Mouse (Mus musculus) limb, embryonic 14.5 days (tissue): Measurements from ENCODE around the gene Mex3a. TPM values are rescaled to one million over a fixed set of nuclear protein-coding genes. Genes with fewer than 3 reads are reported as not detected.
"Not testable (repeated sequence)": the region's sequence is repeated elsewhere in the genome, so short reads cannot be mapped to it uniquely, and the experiment has no call there.

Experiments used
- ATAC-seq: fragments of 200-750 bp; cut with Nextera tagmentation; 2 replicates; pipeline ENCODE4 v1.8.0; 2017; ENCODE audit warnings: low read depth, moderate number of reproducible peaks, moderate TSS enrichment; ENCODE audit not compliant: low FRiP score
- DNase-seq: peaks from one replicate; pipeline ENCODE4 v3.0.0-alpha.2; 2015; ENCODE audit warnings: low spot score
- H3K27ac ChIP-seq: fragments of 300-500 bp; sonication (generic); replicated peaks from 2 replicates; pipeline ENCODE4 v1.5.1; 2014; ENCODE audit warnings: low read depth, mild to moderate bottlenecking, low read length, moderate library complexity, mixed read lengths
- H3K27me3 ChIP-seq: fragments of 300-500 bp; sonication (generic); 2 replicates; pipeline ENCODE4 v1.6.1; 2014; ENCODE audit warnings: low read length, mixed read lengths; ENCODE audit not compliant: control insufficient read depth, insufficient read depth
- H3K36me3 ChIP-seq: fragments of 300-500 bp; sonication (generic); 2 replicates; pipeline ENCODE4 v1.6.1; 2014; ENCODE audit warnings: mild to moderate bottlenecking, low read length, moderate library complexity, mixed read lengths; ENCODE audit not compliant: control insufficient read depth, insufficient read depth
- H3K4me1 ChIP-seq: fragments of 300-500 bp; sonication (generic); 2 replicates; pipeline ENCODE4 v1.6.1; 2014; ENCODE audit warnings: antibody characterized with exemption, low read length, mixed read lengths; ENCODE audit not compliant: control insufficient read depth, insufficient read depth
- H3K4me2 ChIP-seq: fragments of 300-500 bp; sonication (generic); replicated peaks from 2 replicates; pipeline ENCODE4 v1.6.1; 2014; ENCODE audit warnings: low read depth, mild to moderate bottlenecking, low read length, moderate library complexity; ENCODE audit not compliant: severe bottlenecking
- H3K4me3 ChIP-seq: fragments of 300-500 bp; sonication (generic); replicated peaks from 2 replicates; pipeline ENCODE4 v1.5.1; 2014; ENCODE audit warnings: low read length
- H3K9ac ChIP-seq: fragments of 300-500 bp; sonication (generic); 2 replicates; pipeline ENCODE4 v1.6.1; 2014; ENCODE audit warnings: mild to moderate bottlenecking, low read depth, low read length, moderate library complexity; ENCODE audit not compliant: severe bottlenecking
- H3K9me3 ChIP-seq: fragments of 300-500 bp; sonication (generic); 2 replicates; pipeline ENCODE4 v1.6.1; 2016; ENCODE audit warnings: low read length; ENCODE audit not compliant: control insufficient read depth
- POLR2A ChIP-seq: fragments of 200-500 bp; IDR thresholded peaks from 2 replicates; pipeline ENCODE4 v1.8.0; 2012; ENCODE audit warnings: inconsistent platforms, mild to moderate bottlenecking, moderate library complexity, borderline replicate concordance; ENCODE audit not compliant: insufficient read depth, insufficient read length; ENCODE audit errors: extremely low read depth
- WGBS: fragments of 180-500 bp; shearing (Covaris S2); extraction: QIAGEN DNeasy Blood & Tissue Kit; methylation state at CpG from one replicate; pipeline ENCODE4 v1.1.7; 2014; 5-methylcytosine and 5-hydroxymethylcytosine counted together
- polyA plus RNA-seq, 2 experiments: library from polyadenylated mRNA; depleted of rRNA in 1 of 2; stranded (reverse) in 1 of 2; unstranded in 1 of 2; fragments of >200 nt; fragmentation: Nextera tagmentation in 1 of 2; extraction: Ambion mirVana in 1 of 2; gene quantifications; 2 replicates each; pipeline versions ENCODE4 v1.2.1 to v1.2.3; 2012 to 2014

Mex3a gene
- polyA plus RNA-seq, 2 experiments, result 26.7 to 49.3 TPM

DNA sequence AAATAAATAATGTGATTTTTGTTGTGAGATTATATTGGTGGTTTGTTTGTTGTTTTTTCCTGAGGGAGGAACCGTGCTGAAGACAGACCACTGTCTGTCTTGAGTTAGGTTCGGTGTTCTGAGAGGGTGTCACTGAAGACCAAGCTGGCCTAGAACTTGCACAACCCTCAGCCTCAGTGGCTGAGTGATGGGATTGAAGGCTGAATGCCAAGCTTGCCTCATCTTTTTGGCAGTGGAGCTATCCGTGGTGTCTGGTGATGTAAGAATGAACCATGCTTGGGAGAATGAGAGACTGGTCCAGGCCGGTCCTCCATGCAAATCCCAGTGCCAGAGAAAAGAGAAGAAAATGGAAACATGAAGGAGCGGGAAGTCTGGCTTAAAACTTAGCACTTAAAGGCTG is 37.5 kb downstream of the Mex3a start:
- peaks cover 56% of the 10 kb centered on the region for H3K36me3 ChIP-seq
- no peak for ATAC-seq
- no peak overlapping the region for H3K4me2 ChIP-seq

DNA sequence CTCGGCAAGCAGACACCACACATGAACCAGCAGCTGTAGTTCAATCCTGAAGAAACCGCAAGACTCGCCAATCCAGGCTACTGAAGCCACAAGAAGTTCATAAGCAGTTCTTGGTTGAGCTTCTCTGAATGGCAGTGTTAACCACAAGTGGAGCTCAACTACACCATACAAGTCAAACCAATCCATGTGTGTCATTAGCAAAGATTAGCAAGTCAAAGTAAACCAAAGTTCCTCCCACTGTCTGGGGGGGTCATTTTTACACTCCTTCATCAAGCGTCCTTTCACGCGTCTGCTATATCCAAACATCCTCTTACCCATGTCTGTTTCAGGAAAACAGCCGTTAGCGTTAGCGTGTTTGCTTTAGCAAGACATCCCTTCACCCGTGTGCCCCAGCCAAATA is 38.1 kb downstream of the Mex3a start:
- Histone ChIP-seq H3K9ac (no peak overlapping the region), H3K36me3 (peaks cover 50% of the 10 kb centered on the region), H3K27me3 (no peaks in the 10 kb centered on the region), H3K4me3 (no peak overlapping the region), H3K27ac (no peak overlapping the region), H3K4me2 (no peak overlapping the region), H3K9me3 (no peaks in the 10 kb centered on the region), H3K4me1 (no peaks in the 10 kb centered on the region)
- ATAC-seq (no peak), DNase-seq (no peak)
- 93% methylated on average over 10 of the region's 10 CpGs for WGBS
- no peak for TF ChIP-seq POLR2A

More for the DNA sequence above, 37.5 kb downstream of the Mex3a start:
- Histone ChIP-seq H3K4me1 (no peaks in the 10 kb centered on the region), H3K9me3 (no peaks in the 10 kb centered on the region), H3K27me3 (no peaks in the 10 kb centered on the region), H3K4me3 (no peak overlapping the region), H3K27ac (no peak overlapping the region), H3K9ac (no peak overlapping the region)
- no peak for DNase-seq
- WGBS, result 90% methylated on average over 5 of the region's 5 CpGs
- TF ChIP-seq POLR2A, result no peak

DNA sequence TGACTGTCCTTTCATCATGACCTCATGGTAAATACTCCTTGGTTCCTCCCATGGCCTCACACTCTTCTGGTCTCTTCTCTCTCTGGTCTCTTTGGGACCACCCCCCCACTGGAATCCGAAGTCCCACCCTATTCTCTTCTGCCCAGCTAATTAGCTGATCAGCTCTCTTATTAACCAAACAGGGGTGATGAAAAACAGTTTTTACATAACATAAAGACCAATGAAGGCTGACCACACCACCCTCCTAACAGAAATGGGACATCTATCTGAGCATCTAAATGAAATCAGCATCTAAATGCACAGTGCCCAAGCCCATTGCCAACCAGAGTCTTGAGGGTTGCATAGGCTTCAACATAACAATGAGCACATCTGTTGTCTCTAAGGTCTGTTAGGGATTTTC is 39.7 kb downstream of the Mex3a start:
- no peak for ATAC-seq
- Histone ChIP-seq H3K4me3 (no peak overlapping the region), H3K27ac (no peak overlapping the region), H3K36me3 (peaks cover 35% of the 10 kb centered on the region), H3K4me2 (no peak overlapping the region), H3K9me3 (no peaks in the 10 kb centered on the region), H3K9ac (no peak overlapping the region), H3K4me1 (no peaks in the 10 kb centered on the region), H3K27me3 (no peaks in the 10 kb centered on the region)
- DNase-seq, result no peak
- WGBS, result 70% methylated on average over 1 of the region's 1 CpGs
- TF ChIP-seq POLR2A, result no peak

DNA sequence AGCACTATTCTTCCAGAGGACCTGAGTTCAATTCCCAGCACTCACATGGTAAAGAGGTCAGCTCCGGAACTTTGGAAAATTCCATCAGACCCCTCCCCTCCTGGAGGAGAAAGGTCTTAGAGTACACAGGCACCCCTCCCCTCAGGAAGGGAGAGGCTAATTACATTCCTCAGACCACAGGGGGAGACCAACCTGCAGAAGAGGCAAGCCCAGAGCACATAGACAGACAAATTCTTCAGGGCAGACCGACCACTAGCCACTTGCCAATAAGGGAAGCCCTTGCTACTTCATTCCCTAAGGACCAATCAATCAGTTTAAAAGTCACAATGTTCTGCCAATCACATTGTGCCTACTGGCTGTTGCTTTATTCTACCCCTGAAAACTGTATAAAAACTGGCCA is 40.6 kb downstream of the Mex3a start:
- Histone ChIP-seq H3K27ac (no peak overlapping the region), H3K27me3 (no peaks in the 10 kb centered on the region), H3K4me3 (no peak overlapping the region), H3K4me2 (no peak overlapping the region), H3K4me1 (no peaks in the 10 kb centered on the region), H3K9me3 (no peaks in the 10 kb centered on the region), H3K36me3 (peaks cover 26% of the 10 kb centered on the region), H3K9ac (no peak overlapping the region)
- no peak for TF ChIP-seq POLR2A
- 87% methylated on average over 2 of the region's 2 CpGs for WGBS
- ATAC-seq (no peak), DNase-seq (no peak)

DNA sequence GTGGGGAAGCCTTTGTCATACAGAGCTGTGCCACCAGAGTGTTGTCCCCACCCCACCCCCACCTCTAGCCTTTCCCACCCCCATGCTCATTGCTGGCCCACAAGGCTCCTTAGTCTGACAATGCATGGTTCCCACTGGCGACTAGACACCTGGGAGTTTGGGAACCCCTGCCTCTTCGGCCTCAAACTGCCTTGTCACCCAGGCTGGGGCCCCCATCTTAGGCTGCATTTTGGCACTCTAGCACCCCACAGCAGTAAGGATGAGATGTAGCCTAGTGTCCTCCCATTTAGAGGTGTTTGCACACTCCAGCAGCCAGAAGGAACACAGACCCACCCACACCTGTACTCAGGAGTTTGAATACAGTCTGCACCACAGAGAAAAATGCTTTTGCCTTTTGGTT is 41.6 kb downstream of the Mex3a start:
- Histone ChIP-seq H3K4me3 (no peak overlapping the region), H3K36me3 (peaks cover 16% of the 10 kb centered on the region), H3K27ac (no peak overlapping the region), H3K4me1 (no peaks in the 10 kb centered on the region; the same call in 1 of the 2 replicates), H3K9me3 (no peaks in the 10 kb centered on the region), H3K9ac (no peak overlapping the region), H3K4me2 (no peak overlapping the region), H3K27me3 (no peaks in the 10 kb centered on the region)
- WGBS, result 76% methylated on average over 2 of the region's 2 CpGs
- no peak for TF ChIP-seq POLR2A
- no peak for DNase-seq
- ATAC-seq, result no peak

DNA sequence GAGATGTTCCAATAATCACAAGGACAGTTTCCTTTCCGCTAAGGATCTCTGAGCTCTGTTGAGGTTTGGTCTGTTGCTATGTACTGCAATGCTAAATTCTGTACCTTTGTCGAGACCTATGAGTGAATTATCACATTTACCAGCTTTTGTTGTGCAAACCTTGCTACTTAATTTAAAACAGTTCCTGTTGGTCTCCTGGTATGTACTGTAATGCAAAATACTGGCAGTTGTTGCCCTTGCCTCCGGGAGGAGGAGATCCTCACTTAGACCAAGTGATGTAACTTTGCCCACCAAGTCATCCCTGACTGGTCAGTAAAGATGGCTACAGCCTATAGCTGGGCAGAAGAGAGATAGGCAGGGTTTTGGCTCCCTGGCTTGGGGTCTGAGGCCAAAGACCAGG is 43.3 kb downstream of the Mex3a start, which contains the start of gene Ssr2:
Gene Ssr2 (plus strand): TSS at position 337 of the 400 bp plus-strand sequence.
- Histone ChIP-seq H3K4me3 (no peak within 1 kb of the TSS), H3K36me3 (no peaks in the 10 kb centered on the region), H3K4me1 (peaks cover 7% of the 10 kb centered on the region), H3K4me2 (no peak within 1 kb of the TSS), H3K27me3 (no peaks in the 10 kb centered on the region), H3K9ac (no peak within 1 kb of the TSS), H3K9me3 (no peaks in the 10 kb centered on the region), H3K27ac (no peak within 1 kb of the TSS)
- DNase-seq, result no peak
- 78% methylated on average over 3 of the region's 3 CpGs for WGBS
- ATAC-seq, result no peak
- no peak for TF ChIP-seq POLR2A

DNA sequence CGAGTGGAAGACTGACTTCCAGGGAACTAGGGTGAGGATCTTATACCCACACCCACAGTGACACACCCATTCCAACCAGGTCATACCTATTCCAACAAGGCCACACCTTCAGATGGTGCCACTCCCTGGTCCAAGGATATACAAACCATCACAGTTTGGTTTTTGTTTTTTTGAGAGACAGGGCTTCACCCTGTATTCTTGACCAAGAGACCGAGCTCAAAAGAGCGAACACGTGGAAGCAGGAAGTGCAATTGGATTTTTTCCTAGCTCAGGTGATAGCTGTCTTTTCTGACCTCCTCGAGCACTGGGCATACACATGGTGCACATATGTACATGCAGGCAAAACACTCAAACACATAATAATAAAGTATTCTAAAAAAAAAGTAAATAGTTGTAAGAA is 45.7 kb downstream of the Mex3a start:
- not testable (repeated sequence) for H3K9ac ChIP-seq, H3K4me3 ChIP-seq, H3K4me2 ChIP-seq, H3K27me3 ChIP-seq, H3K27ac ChIP-seq, H3K9me3 ChIP-seq, DNase-seq, ATAC-seq
- Histone ChIP-seq H3K4me1 (peaks cover 11% of the 10 kb centered on the region), H3K36me3 (peaks cover 21% of the 10 kb centered on the region)
- 83% methylated on average over 5 of the region's 5 CpGs for WGBS
